Mouse (Mus musculus): ENCODE measurements around the gene Fubp1. TPM values are rescaled to one million over a fixed set of nuclear protein-coding genes. Genes with fewer than 3 reads are reported as not detected.

Gene Fubp1
- polyA plus RNA-seq, 1 experiment from 2014 or later = 444 TPM

GRCm38 (mm10) chr3:152272974-152273685 is 62.9 kb downstream of the Fubp1 start:
- Histone ChIP-seq H3K36me3 (replicated peaks) (peaks cover 13% of the 10 kb centered on the region), H3K4me3 (no peak overlapping the region), H3K27me3 (ENCODE audit: poor library complexity, severe bottlenecking) (peaks cover 9% of the 10 kb centered on the region), H3K27ac (no peak overlapping the region), H3K4me1 (no peaks in the 10 kb centered on the region), H3K9me3 (no peaks in the 10 kb centered on the region)
- WGBS = 88% methylated on average over 20 of the region's 20 CpGs
- no peak for DNase-seq (ENCODE audit: extremely low spot score, low spot score)

DNA sequence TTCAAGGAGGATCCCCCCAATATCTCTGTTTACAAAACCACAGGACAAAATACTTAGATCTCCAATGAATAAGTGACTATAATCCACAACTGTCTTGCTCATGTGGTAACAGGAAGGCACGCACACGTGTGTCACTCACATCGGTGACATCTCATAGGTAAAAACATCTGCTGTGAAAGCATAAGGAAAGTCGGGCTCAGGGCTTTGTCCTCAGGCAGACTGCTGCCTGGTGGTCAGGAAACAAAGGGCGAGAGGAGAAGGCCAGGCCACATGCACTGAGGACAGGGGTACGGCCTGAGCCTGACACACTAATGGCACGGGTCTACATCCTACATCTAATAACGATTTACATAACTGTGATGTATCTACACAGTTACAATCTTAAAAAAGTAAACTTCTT is 64.8 kb downstream of the Fubp1 start:
- Histone ChIP-seq H3K36me3 (replicated peaks) (peaks cover 13% of the 10 kb centered on the region), H3K27ac (no peak overlapping the region), H3K9me3 (no peaks in the 10 kb centered on the region), H3K4me1 (no peaks in the 10 kb centered on the region), H3K4me3 (no peak overlapping the region), H3K27me3 (ENCODE audit: poor library complexity, severe bottlenecking) (no peaks in the 10 kb centered on the region)
- DNase-seq (ENCODE audit: extremely low spot score, low spot score) = no peak
- WGBS = 83% methylated on average over 8 of the region's 8 CpGs

- Histone ChIP-seq H3K4me3 (no peak overlapping the region), H3K36me3 (replicated peaks) (peaks cover 26% of the 10 kb centered on the region), H3K9me3 (no peaks in the 10 kb centered on the region), H3K27ac (no peak overlapping the region), H3K4me1 (no peaks in the 10 kb centered on the region), H3K27me3 (ENCODE audit: poor library complexity, severe bottlenecking) (no peaks in the 10 kb centered on the region)
- no peak for DNase-seq (ENCODE audit: extremely low spot score, low spot score)
- 98% methylated on average over 3 of the region's 3 CpGs for WGBS
Observed at GRCm38 (mm10) chr3:152276935-152277334, 66.7 kb downstream of the Fubp1 start.

- 82% methylated on average over 2 of the region's 2 CpGs for WGBS
- Histone ChIP-seq H3K9me3 (no peaks in the 10 kb centered on the region), H3K27ac (no peak overlapping the region), H3K4me1 (no peaks in the 10 kb centered on the region), H3K27me3 (ENCODE audit: poor library complexity, severe bottlenecking) (no peaks in the 10 kb centered on the region), H3K36me3 (replicated peaks) (peaks cover 36% of the 10 kb centered on the region), H3K4me3 (no peak overlapping the region)
- DNase-seq (ENCODE audit: extremely low spot score, low spot score) = no peak
Observed at GRCm38 (mm10) chr3:152277912-152278311, 67.7 kb downstream of the Fubp1 start.

DNA sequence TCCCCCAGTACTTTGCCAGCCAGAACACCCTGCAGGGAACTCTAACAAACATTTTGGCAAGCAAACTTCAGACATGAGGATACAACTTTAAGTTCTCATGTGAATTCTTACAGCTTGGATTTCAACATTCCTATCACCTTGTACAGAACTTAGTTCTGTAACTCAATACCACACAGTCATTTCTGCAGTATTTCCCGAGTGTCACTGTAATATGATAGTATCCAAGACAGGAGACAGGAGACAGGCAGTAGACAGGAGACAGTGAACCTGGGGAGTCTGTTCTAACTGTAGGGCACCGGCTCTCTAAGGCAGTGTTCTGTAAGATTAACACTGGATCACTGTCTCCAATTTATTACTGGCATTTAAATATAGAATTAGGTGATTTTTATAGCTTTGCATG is 68.2 kb downstream of the Fubp1 start:
- Histone ChIP-seq H3K27ac (no peak overlapping the region), H3K4me3 (no peak overlapping the region), H3K9me3 (no peaks in the 10 kb centered on the region), H3K36me3 (replicated peaks) (peaks cover 41% of the 10 kb centered on the region), H3K27me3 (ENCODE audit: poor library complexity, severe bottlenecking) (no peaks in the 10 kb centered on the region), H3K4me1 (no peaks in the 10 kb centered on the region)
- no peak for DNase-seq (ENCODE audit: extremely low spot score, low spot score)
- WGBS = 79% methylated on average over 2 of the region's 2 CpGs

- 44% methylated on average over 3 of the region's 3 CpGs for WGBS
- H3K36me3 ChIP-seq (replicated peaks) = peaks cover 60% of the 10 kb centered on the region
- DNase-seq (ENCODE audit: extremely low spot score, low spot score) = no peak
Observed at GRCm38 (mm10) chr3:152282126-152282525, 71.9 kb downstream of the Fubp1 start.

GRCm38 (mm10) chr3:152284306-152284705 is 74.1 kb downstream of the Fubp1 start:
- no peaks in the 10 kb centered on the region for H3K27me3 ChIP-seq (ENCODE audit: poor library complexity, severe bottlenecking)
- H3K27ac ChIP-seq = no peak overlapping the region
- peaks cover 79% of the 10 kb centered on the region for H3K36me3 ChIP-seq (replicated peaks)
- no peaks in the 10 kb centered on the region for H3K9me3 ChIP-seq
- DNase-seq (ENCODE audit: extremely low spot score, low spot score) = no peak
- no peak overlapping the region for H3K4me3 ChIP-seq
- no peaks in the 10 kb centered on the region for H3K4me1 ChIP-seq
- 93% methylated on average over 1 of the region's 1 CpGs for WGBS

More at GRCm38 (mm10) chr3:152282126-152282525, 71.9 kb downstream of the Fubp1 start:
- Histone ChIP-seq H3K4me3 (no peak overlapping the region), H3K4me1 (no peaks in the 10 kb centered on the region), H3K27me3 (ENCODE audit: poor library complexity, severe bottlenecking) (no peaks in the 10 kb centered on the region), H3K9me3 (no peaks in the 10 kb centered on the region), H3K27ac (no peak overlapping the region)

DNA sequence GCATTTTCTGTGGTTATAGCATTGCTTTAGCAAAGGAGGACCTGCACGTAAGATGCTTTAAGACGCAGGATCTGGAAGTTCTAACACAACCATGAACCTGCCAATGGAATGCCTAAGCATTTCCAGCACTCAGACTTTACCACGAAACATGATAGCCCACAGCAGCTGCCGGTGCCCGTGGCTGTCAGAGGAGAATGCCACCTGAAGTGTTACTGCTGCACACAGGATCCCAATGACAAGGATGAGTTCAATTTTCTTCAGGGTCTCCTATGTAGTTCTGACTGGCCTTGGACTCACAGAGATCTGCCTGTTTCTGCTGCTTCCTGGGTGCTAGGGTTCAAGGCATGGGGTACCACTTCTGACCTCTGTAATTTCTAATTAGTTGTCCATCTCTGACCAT is 74.5 kb downstream of the Fubp1 start:
- Histone ChIP-seq H3K4me1 (no peaks in the 10 kb centered on the region), H3K9me3 (no peaks in the 10 kb centered on the region), H3K4me3 (no peak overlapping the region), H3K27ac (no peak overlapping the region), H3K27me3 (ENCODE audit: poor library complexity, severe bottlenecking) (no peaks in the 10 kb centered on the region), H3K36me3 (replicated peaks) (peaks cover 81% of the 10 kb centered on the region)
- DNase-seq (ENCODE audit: extremely low spot score, low spot score) = no peak
- 93% methylated on average over 5 of the region's 5 CpGs for WGBS

Other genes with a start within 250 kb of the Fubp1 start
- 1.9 and 3.5 TPM in 2 replicates for gene Gipc2, start 44.2 kb upstream of the Fubp1 start, polyA plus RNA-seq (2016; fragmentation: Nextera tagmentation; extraction: Ambion mirVana)
- gene Dnajb4, start 120 bp upstream of the Fubp1 start, polyA plus RNA-seq (2016; fragmentation: Nextera tagmentation; extraction: Ambion mirVana) = 16.2 and 18.8 TPM in 2 replicates
- 2.8 and 3.8 TPM in 2 replicates for gene Nexn, start 55.9 kb downstream of the Fubp1 start, polyA plus RNA-seq (2016; fragmentation: Nextera tagmentation; extraction: Ambion mirVana)
- gene Miga1, start 130.0 kb downstream of the Fubp1 start, polyA plus RNA-seq (2016; fragmentation: Nextera tagmentation; extraction: Ambion mirVana) = 19.3 and 22.1 TPM in 2 replicates
- gene Usp33, start 136.1 kb downstream of the Fubp1 start, polyA plus RNA-seq (2016; fragmentation: Nextera tagmentation; extraction: Ambion mirVana) = 47.4 and 47.8 TPM in 2 replicates
- gene Zzz3, start 185.1 kb downstream of the Fubp1 start, polyA plus RNA-seq (2016; fragmentation: Nextera tagmentation; extraction: Ambion mirVana) = 56.4 and 60.7 TPM in 2 replicates